Mouse (Mus musculus): ENCODE measurements at regions not wholly inside any gene's neighbourhood (a gene's known extent, or its start where the extent isn't known, plus 50 kb on each side); places are given as distances from the start of the nearest gene placed in this dataset.

- DNase-seq (ENCODE audit: low spot score) = peak; percentile 16
- Histone ChIP-seq H3K36me3 (ENCODE audit: control insufficient read depth, insufficient read depth, low read length) (no peaks in the 10 kb centered on the region), H3K4me2 (ENCODE audit: low read length) (no peak overlapping the region), H3K4me1 (ENCODE audit: control insufficient read depth, insufficient read depth, low read length) (no peaks in the 10 kb centered on the region), H3K27ac (ENCODE audit: low read depth, low read length) (no peak overlapping the region), H3K4me3 (ENCODE audit: low read depth, low read length) (no peak overlapping the region), H3K27me3 (replicated peaks; ENCODE audit: control insufficient read depth, insufficient read depth, low read length) (no peaks in the 10 kb centered on the region), H3K9me3 (replicated peaks; ENCODE audit: control insufficient read depth, low read length) (no peaks in the 10 kb centered on the region), H3K9ac (ENCODE audit: low read length) (no peak overlapping the region)
- ATAC-seq = no peak
Measured at GRCm38 (mm10) chr5:62545785-62546184, 220.2 kb downstream of the Arap2 start.

- 87% methylated on average over 2 of the region's 2 CpGs for WGBS
- H3K9me3 ChIP-seq (replicated peaks; ENCODE audit: control insufficient read depth, low read length) = no peaks in the 10 kb centered on the region
Measured at GRCm38 (mm10) chr5:62539304-62539703, 226.7 kb downstream of the Arap2 start.

GRCm38 (mm10) chr5:62511827-62512226 is 254.1 kb downstream of the Arap2 start:
- Histone ChIP-seq H3K9me3 (replicated peaks; ENCODE audit: control insufficient read depth, low read length) (no peaks in the 10 kb centered on the region), H3K4me1 (ENCODE audit: control insufficient read depth, insufficient read depth, low read length) (no peaks in the 10 kb centered on the region), H3K4me3 (ENCODE audit: low read depth, low read length) (no peak overlapping the region), H3K4me2 (ENCODE audit: low read length) (no peak overlapping the region), H3K27ac (ENCODE audit: low read depth, low read length) (no peak overlapping the region), H3K27me3 (replicated peaks; ENCODE audit: control insufficient read depth, insufficient read depth, low read length) (no peaks in the 10 kb centered on the region), H3K9ac (ENCODE audit: low read length) (no peak overlapping the region), H3K36me3 (ENCODE audit: control insufficient read depth, insufficient read depth, low read length) (no peaks in the 10 kb centered on the region)
- WGBS = 86% methylated on average over 1 of the region's 1 CpGs
- no peak for ATAC-seq
- DNase-seq (ENCODE audit: low spot score) = no peak

More at GRCm38 (mm10) chr5:62539304-62539703, 226.7 kb downstream of the Arap2 start:
- Histone ChIP-seq H3K9ac (ENCODE audit: low read length) (no peak overlapping the region), H3K4me1 (ENCODE audit: control insufficient read depth, insufficient read depth, low read length) (no peaks in the 10 kb centered on the region), H3K4me2 (ENCODE audit: low read length) (no peak overlapping the region), H3K36me3 (ENCODE audit: control insufficient read depth, insufficient read depth, low read length) (no peaks in the 10 kb centered on the region), H3K4me3 (ENCODE audit: low read depth, low read length) (no peak overlapping the region), H3K27ac (ENCODE audit: low read depth, low read length) (no peak overlapping the region), H3K27me3 (replicated peaks; ENCODE audit: control insufficient read depth, insufficient read depth, low read length) (no peaks in the 10 kb centered on the region)
- ATAC-seq (no peak), DNase-seq (ENCODE audit: low spot score) (no peak)

GRCm38 (mm10) chr5:62483521-62483920 is 282.4 kb downstream of the Arap2 start:
- no peak overlapping the region for H3K9ac ChIP-seq (ENCODE audit: low read length)
- H3K27ac ChIP-seq (ENCODE audit: low read depth, low read length) = no peak overlapping the region
- no peaks in the 10 kb centered on the region for H3K27me3 ChIP-seq (replicated peaks; ENCODE audit: control insufficient read depth, insufficient read depth, low read length)
- H3K36me3 ChIP-seq (ENCODE audit: control insufficient read depth, insufficient read depth, low read length) = no peaks in the 10 kb centered on the region
- H3K4me3 ChIP-seq (ENCODE audit: low read depth, low read length) = no peak overlapping the region
- ATAC-seq (no peak), DNase-seq (ENCODE audit: low spot score) (peak; percentile 40)
- no peaks in the 10 kb centered on the region for H3K9me3 ChIP-seq (replicated peaks; ENCODE audit: control insufficient read depth, low read length)
- WGBS = 41% methylated on average over 5 of the region's 5 CpGs
- H3K4me1 ChIP-seq (ENCODE audit: control insufficient read depth, insufficient read depth, low read length) = no peaks in the 10 kb centered on the region
- no peak overlapping the region for H3K4me2 ChIP-seq (ENCODE audit: low read length)

GRCm38 (mm10) chr5:62480967-62481366 is 285.0 kb downstream of the Arap2 start:
- no peaks in the 10 kb centered on the region for H3K36me3 ChIP-seq (ENCODE audit: control insufficient read depth, insufficient read depth, low read length)
- no peaks in the 10 kb centered on the region for H3K9me3 ChIP-seq (replicated peaks; ENCODE audit: control insufficient read depth, low read length)
- H3K27ac ChIP-seq (ENCODE audit: low read depth, low read length) = no peak overlapping the region
- no peak overlapping the region for H3K4me3 ChIP-seq (ENCODE audit: low read depth, low read length)
- WGBS = 22% methylated on average over 1 of the region's 1 CpGs
- no peaks in the 10 kb centered on the region for H3K4me1 ChIP-seq (ENCODE audit: control insufficient read depth, insufficient read depth, low read length)
- no peak overlapping the region for H3K4me2 ChIP-seq (ENCODE audit: low read length)
- H3K27me3 ChIP-seq (replicated peaks; ENCODE audit: control insufficient read depth, insufficient read depth, low read length) = no peaks in the 10 kb centered on the region
- DNase-seq (ENCODE audit: low spot score) (peak; percentile 85), ATAC-seq (peak; percentile 57; the same call in 1 of the 2 replicates)
- no peak overlapping the region for H3K9ac ChIP-seq (ENCODE audit: low read length)

- 84% methylated on average over 3 of the region's 3 CpGs for WGBS
- Histone ChIP-seq H3K4me3 (ENCODE audit: low read depth, low read length) (no peak overlapping the region), H3K4me1 (ENCODE audit: control insufficient read depth, insufficient read depth, low read length) (no peaks in the 10 kb centered on the region), H3K4me2 (ENCODE audit: low read length) (no peak overlapping the region), H3K9ac (ENCODE audit: low read length) (no peak overlapping the region), H3K36me3 (ENCODE audit: control insufficient read depth, insufficient read depth, low read length) (no peaks in the 10 kb centered on the region), H3K27me3 (replicated peaks; ENCODE audit: control insufficient read depth, insufficient read depth, low read length) (no peaks in the 10 kb centered on the region), H3K27ac (ENCODE audit: low read depth, low read length) (no peak overlapping the region), H3K9me3 (replicated peaks; ENCODE audit: control insufficient read depth, low read length) (no peaks in the 10 kb centered on the region)
- DNase-seq (ENCODE audit: low spot score) = no peak
- no peak for ATAC-seq
Measured at GRCm38 (mm10) chr5:62473412-62473811, 292.5 kb downstream of the Arap2 start.

GRCm38 (mm10) chr5:62466802-62467201 is 299.2 kb downstream of the Arap2 start:
- no peaks in the 10 kb centered on the region for H3K36me3 ChIP-seq (ENCODE audit: control insufficient read depth, insufficient read depth, low read length)
- no peaks in the 10 kb centered on the region for H3K27me3 ChIP-seq (replicated peaks; ENCODE audit: control insufficient read depth, insufficient read depth, low read length)
- ATAC-seq = no peak
- no peak for DNase-seq (ENCODE audit: low spot score)
- H3K9ac ChIP-seq (ENCODE audit: low read length) = no peak overlapping the region
- H3K4me2 ChIP-seq (ENCODE audit: low read length) = no peak overlapping the region
- no peak overlapping the region for H3K27ac ChIP-seq (ENCODE audit: low read depth, low read length)
- no peak overlapping the region for H3K4me3 ChIP-seq (ENCODE audit: low read depth, low read length)
- H3K9me3 ChIP-seq (replicated peaks; ENCODE audit: control insufficient read depth, low read length) = no peaks in the 10 kb centered on the region
- 90% methylated on average over 1 of the region's 1 CpGs for WGBS
- no peaks in the 10 kb centered on the region for H3K4me1 ChIP-seq (ENCODE audit: control insufficient read depth, insufficient read depth, low read length)

- H3K9ac ChIP-seq (ENCODE audit: low read length) = no peak overlapping the region
- no peak overlapping the region for H3K27ac ChIP-seq (ENCODE audit: low read depth, low read length)
- no peaks in the 10 kb centered on the region for H3K27me3 ChIP-seq (replicated peaks; ENCODE audit: control insufficient read depth, insufficient read depth, low read length)
- ATAC-seq (no peak), DNase-seq (ENCODE audit: low spot score) (no peak)
- no peaks in the 10 kb centered on the region for H3K4me1 ChIP-seq (ENCODE audit: control insufficient read depth, insufficient read depth, low read length)
- H3K36me3 ChIP-seq (ENCODE audit: control insufficient read depth, insufficient read depth, low read length) = no peaks in the 10 kb centered on the region
- no peak overlapping the region for H3K4me2 ChIP-seq (ENCODE audit: low read length)
- H3K4me3 ChIP-seq (ENCODE audit: low read depth, low read length) = no peak overlapping the region
- no peaks in the 10 kb centered on the region for H3K9me3 ChIP-seq (replicated peaks; ENCODE audit: control insufficient read depth, low read length)
- 75% methylated on average over 2 of the region's 2 CpGs for WGBS
Measured at GRCm38 (mm10) chr5:62462574-62462973, 303.4 kb downstream of the Arap2 start.
